Comparison of ENCODE assay signal across 18 mouse cellular contexts in genomic region chr17:4913001-4913400, GRCm38 (mm10).
"Had no signal": no experiment of that assay in that cellular context is flagged by ENCODE, and none has a peak within 500 bp of the region (broad histone marks: within the 10 kb centered on the region; RNA-seq: fewer than 3 reads in every experiment).

No protein-coding gene starts in this region.

- H3K9me3 ChIP-seq: liver, embryonic 15.5 days; lung, embryonic 15.5 days; megakaryocyte, embryonic 14.5 days; midbrain, embryonic 13.5 days; midbrain, embryonic 15.5 days; neural tube, embryonic 12.5 days; stomach, embryonic 15.5 days had no signal

- DNase-seq: liver, postnatal 0 days; lung, adult 2 months; lung, postnatal 14 days; lung, postnatal 36 days; right cerebral cortex, postnatal 14 days; thymus, adult 2 months; thymus, postnatal 25 days; thymus, postnatal 4 days had no signal

- H3K4me2 ChIP-seq: liver, embryonic 15.5 days; lung, embryonic 15.5 days; midbrain, embryonic 13.5 days; midbrain, embryonic 15.5 days; neural tube, embryonic 12.5 days; stomach, embryonic 15.5 days had no signal

- H3K27ac ChIP-seq: liver, embryonic 15.5 days; lung, embryonic 15.5 days; macrophage; midbrain, embryonic 13.5 days; midbrain, embryonic 15.5 days; neural tube, embryonic 12.5 days; stomach, embryonic 15.5 days; stomach, postnatal 0 days had no signal

- H3K4me3 ChIP-seq: liver, embryonic 15.5 days; lung, embryonic 15.5 days; megakaryocyte, embryonic 14.5 days; midbrain, embryonic 13.5 days; midbrain, embryonic 15.5 days; neural tube, embryonic 12.5 days; stomach, embryonic 15.5 days had no signal

- H3K9ac ChIP-seq: liver, embryonic 15.5 days; liver, postnatal 0 days; lung, embryonic 15.5 days; midbrain, embryonic 13.5 days; midbrain, embryonic 15.5 days; neural tube, embryonic 12.5 days; stomach, embryonic 15.5 days had no signal

- H3K4me1 ChIP-seq: lung, embryonic 15.5 days; neural tube, embryonic 12.5 days; stomach, embryonic 15.5 days had no signal

- H3K27me3 ChIP-seq: lung, embryonic 15.5 days; midbrain, embryonic 15.5 days; neural tube, embryonic 12.5 days; stomach, embryonic 15.5 days had no signal

- ATAC-seq: liver, postnatal 0 days; lung, postnatal 0 days; midbrain, embryonic 13.5 days; midbrain, embryonic 15.5 days had no signal

- H3K36me3 ChIP-seq: liver, embryonic 15.5 days; lung, embryonic 15.5 days; midbrain, embryonic 13.5 days; midbrain, embryonic 15.5 days; neural tube, embryonic 12.5 days; stomach, embryonic 15.5 days had no signal
